In the genomic region with DNA sequence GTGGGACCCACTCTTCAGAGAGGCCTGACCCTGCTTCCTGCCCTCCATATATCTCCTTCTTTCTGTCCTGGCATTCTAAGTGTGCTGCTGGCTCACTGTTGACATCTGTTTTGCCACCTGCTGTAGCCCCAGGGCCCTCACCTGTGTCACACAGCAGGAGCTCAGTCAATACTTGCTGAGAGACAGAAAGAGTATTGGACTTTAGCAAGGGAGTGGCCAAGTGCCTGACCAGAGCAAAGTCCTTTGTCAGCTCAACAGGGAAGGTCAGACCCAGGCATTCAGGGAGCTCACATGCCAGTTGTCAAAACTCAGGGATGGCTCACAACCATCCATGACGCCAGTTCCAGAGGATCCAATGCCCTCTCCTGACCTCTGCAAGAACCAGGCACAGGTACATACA, we compare ENCODE assay signal across 22 mouse cellular contexts. TPM values are rescaled to one million over a fixed set of nuclear protein-coding genes. Genes with fewer than 3 reads are reported as not detected.
DNase-seq lines count a peak whose midpoint lies in the region; ATAC-seq and TF ChIP-seq lines count a peak whose summit lies in the region.
"Had no signal": no experiment of that assay in that cellular context is flagged by ENCODE, and none has a peak within 500 bp of the region (broad histone marks: within the 10 kb centered on the region; RNA-seq: fewer than 3 reads in every experiment).

No protein-coding gene starts in this region.

- H3K27ac ChIP-seq in kidney, adult 2 months (ENCODE audit: insufficient read depth, low read depth, low read length), result 0 out of 2 replicates have a peak overlapping the region, but pooled peaks have one; percentile 24
- H3K27ac ChIP-seq in kidney, embryonic 14.5 days (ENCODE audit: low read depth, low read length), result no peak overlapping the region
- H3K27ac ChIP-seq in intestine, embryonic 16.5 days (ENCODE audit: low read length), result peak overlapping the region; percentile 43; the same call in 1 of the 2 replicates
- no peak overlapping the region; the same call in 1 of the 2 replicates for H3K27ac ChIP-seq in liver, embryonic 14.5 days
- no peak overlapping the region; the same call in 1 of the 2 replicates for H3K27ac ChIP-seq in stomach, postnatal 0 days (replicated peaks)
- no peak overlapping the region for H3K27ac ChIP-seq in forebrain, postnatal 0 days (ENCODE audit: low read depth, low read length)
- H3K27ac ChIP-seq: embryonic facial prominence, embryonic 12.5 days; hindbrain, embryonic 15.5 days; midbrain, embryonic 10.5 days; neural tube, embryonic 13.5 days had no signal

- WGBS in kidney, adult 2 months, result 47% methylated on average over 1 of the region's 1 CpGs
- WGBS in kidney, embryonic 14.5 days, result 71% methylated on average over 1 of the region's 1 CpGs
- WGBS in intestine, embryonic 16.5 days, result 76% methylated on average over 1 of the region's 1 CpGs
- WGBS in liver, embryonic 14.5 days (ENCODE audit: insufficient replicate concordance), result 82% methylated on average over 1 of the region's 1 CpGs
- WGBS in stomach, postnatal 0 days, result 63% methylated on average over 1 of the region's 1 CpGs
- WGBS in forebrain, postnatal 0 days, result 92% methylated on average over 1 of the region's 1 CpGs

- H3K9ac ChIP-seq in kidney, embryonic 14.5 days (ENCODE audit: low read depth, low read length), result no peak overlapping the region
- no peak overlapping the region for H3K9ac ChIP-seq in intestine, embryonic 16.5 days (ENCODE audit: low read depth, low read length)
- H3K9ac ChIP-seq in liver, embryonic 14.5 days (replicated peaks), result no peak overlapping the region; the same call in 1 of the 2 replicates
- H3K9ac ChIP-seq in stomach, postnatal 0 days (ENCODE audit: low read length), result no peak overlapping the region
- no peak overlapping the region for H3K9ac ChIP-seq in forebrain, postnatal 0 days
- H3K9ac ChIP-seq: embryonic facial prominence, embryonic 12.5 days; hindbrain, embryonic 15.5 days; neural tube, embryonic 13.5 days had no signal

- TF ChIP-seq EP300 in liver, embryonic 14.5 days (IDR thresholded peaks at IDR 0.05; ENCODE audit: low read depth), result no peak
- no peak for TF ChIP-seq EP300 in stomach, postnatal 0 days (optimal IDR thresholded peaks at IDR 0.05)

- DNase-seq in kidney, adult 2 months, result peak; percentile 85
- DNase-seq in liver, embryonic 14.5 days (ENCODE audit: low read depth in 3 of 3, low spot score in 3 of 3), result no peak
- peak; percentile 31 for DNase-seq in stomach, postnatal 0 days (ENCODE audit: low spot score)
- DNase-seq in ovary, postnatal 14 days (ENCODE audit: low spot score), result no peak
- DNase-seq in forebrain, postnatal 0 days, result no peak
- DNase-seq: B cell, adult 2 months; cerebellum, adult 8-10 months; gastrocnemius, postnatal 10 days; heart, postnatal 36 days; layer of hippocampus, postnatal 36 days; lung, adult 2 months; lung, postnatal 36 days; right cerebral cortex, postnatal 25 days; thymus, postnatal 36 days had no signal

- no peaks in the 10 kb centered on the region for H3K27me3 ChIP-seq in kidney, adult 2 months (replicated peaks; ENCODE audit: control insufficient read depth, insufficient read depth, low read length)
- H3K27me3 ChIP-seq in kidney, embryonic 14.5 days (ENCODE audit: control insufficient read depth, insufficient read depth, low read length), result no peaks in the 10 kb centered on the region
- no peaks in the 10 kb centered on the region for H3K27me3 ChIP-seq in intestine, embryonic 16.5 days (replicated peaks; ENCODE audit: control insufficient read depth, insufficient read depth, low read length)
- H3K27me3 ChIP-seq in liver, embryonic 14.5 days (ENCODE audit: control insufficient read depth, insufficient read depth, low read length), result no peaks in the 10 kb centered on the region
- no peaks in the 10 kb centered on the region for H3K27me3 ChIP-seq in stomach, postnatal 0 days (ENCODE audit: control insufficient read depth, insufficient read depth, low read length)
- no peaks in the 10 kb centered on the region for H3K27me3 ChIP-seq in forebrain, postnatal 0 days (ENCODE audit: insufficient read depth, low read length)
- H3K27me3 ChIP-seq: embryonic facial prominence, embryonic 12.5 days; hindbrain, embryonic 15.5 days; neural tube, embryonic 13.5 days had no signal

- TF ChIP-seq POLR2A in kidney, adult 2 months (IDR thresholded peaks at IDR 0.05; ENCODE audit: low read depth, low read length), result no peak

- TF ChIP-seq CTCF in kidney, adult 2 months (conservative IDR thresholded peaks at IDR 0.05; ENCODE audit: insufficient read depth, insufficient read length, low read depth, low read length), result no peak
- no peak for TF ChIP-seq CTCF in liver, embryonic 14.5 days (IDR thresholded peaks at IDR 0.05; ENCODE audit: low read depth)
- no peak for TF ChIP-seq CTCF in stomach, postnatal 0 days (IDR thresholded peaks at IDR 0.05; ENCODE audit: low read depth)
- no peak for TF ChIP-seq CTCF in forebrain, postnatal 0 days (IDR thresholded peaks at IDR 0.05; ENCODE audit: low read depth)

- no peaks in the 10 kb centered on the region for H3K36me3 ChIP-seq in kidney, adult 2 months (ENCODE audit: control insufficient read depth, insufficient read depth, low read length)
- no peaks in the 10 kb centered on the region for H3K36me3 ChIP-seq in kidney, embryonic 14.5 days (ENCODE audit: control insufficient read depth, insufficient read depth, low read length)
- no peaks in the 10 kb centered on the region for H3K36me3 ChIP-seq in intestine, embryonic 16.5 days (ENCODE audit: control insufficient read depth, insufficient read depth, low read length)
- H3K36me3 ChIP-seq in liver, embryonic 14.5 days (replicated peaks; ENCODE audit: control insufficient read depth, insufficient read depth, low read depth), result peaks cover 95% of the 10 kb centered on the region
- 0 out of 2 replicates have a peak, but pooled peaks cover 4% of the 10 kb centered on the region for H3K36me3 ChIP-seq in stomach, postnatal 0 days (ENCODE audit: control insufficient read depth, insufficient read depth, low read length)
- peaks cover 6% of the 10 kb centered on the region for H3K36me3 ChIP-seq in forebrain, postnatal 0 days (ENCODE audit: insufficient read depth)
- H3K36me3 ChIP-seq: embryonic facial prominence, embryonic 12.5 days had no signal

- H3K4me3 ChIP-seq in kidney, adult 2 months (ENCODE audit: insufficient read depth, low read depth, low read length), result no peak overlapping the region
- H3K4me3 ChIP-seq in kidney, embryonic 14.5 days (ENCODE audit: low read length), result no peak overlapping the region
- no peak overlapping the region for H3K4me3 ChIP-seq in intestine, embryonic 16.5 days (ENCODE audit: low read length)
- no peak overlapping the region for H3K4me3 ChIP-seq in liver, embryonic 14.5 days (ENCODE audit: insufficient read depth in 1 of 2, low read depth in 2 of 2, low read length in 2 of 2)
- H3K4me3 ChIP-seq in stomach, postnatal 0 days (ENCODE audit: low read depth, low read length), result no peak overlapping the region
- no peak overlapping the region for H3K4me3 ChIP-seq in forebrain, postnatal 0 days (ENCODE audit: low read depth, low read length)
- H3K4me3 ChIP-seq: embryonic facial prominence, embryonic 12.5 days; heart, embryonic 10.5 days; hindbrain, embryonic 15.5 days; midbrain, embryonic 10.5 days; neural tube, embryonic 13.5 days had no signal

- ATAC-seq in kidney, embryonic 14.5 days (ENCODE audit: low FRiP score, low TSS enrichment), result no peak
- ATAC-seq in intestine, embryonic 16.5 days, result peak; percentile 91
- ATAC-seq in liver, embryonic 14.5 days (ENCODE audit: insufficient read depth), result no peak
- ATAC-seq in stomach, postnatal 0 days (ENCODE audit: low FRiP score, low TSS enrichment), result peak; percentile 76
- no peak for ATAC-seq in forebrain, postnatal 0 days
- ATAC-seq: activated CD4-positive, CD25-positive, alpha-beta regulatory T cell, adult 4 months had no signal

- H3K4me2 ChIP-seq in kidney, embryonic 14.5 days (replicated peaks; ENCODE audit: low read depth, low read length), result no peak overlapping the region
- no peak overlapping the region; the same call in 1 of the 2 replicates for H3K4me2 ChIP-seq in intestine, embryonic 16.5 days (ENCODE audit: low read depth, low read length)
- peak overlapping the region; percentile 0; the same call in 1 of the 2 replicates for H3K4me2 ChIP-seq in liver, embryonic 14.5 days (ENCODE audit: low read depth)
- H3K4me2 ChIP-seq in stomach, postnatal 0 days (replicated peaks; ENCODE audit: low read depth), result no peak overlapping the region
- H3K4me2 ChIP-seq in forebrain, postnatal 0 days (ENCODE audit: low read depth), result no peak overlapping the region
- H3K4me2 ChIP-seq: embryonic facial prominence, embryonic 12.5 days; hindbrain, embryonic 15.5 days; neural tube, embryonic 13.5 days had no signal

- H3K4me1 ChIP-seq in kidney, adult 2 months (ENCODE audit: control insufficient read depth, insufficient read depth, low read length), result no peaks in the 10 kb centered on the region
- H3K4me1 ChIP-seq in kidney, embryonic 14.5 days (ENCODE audit: control insufficient read depth, insufficient read depth, low read length), result 0 out of 2 replicates have a peak, but pooled peaks cover 4% of the 10 kb centered on the region
- peaks cover 8% of the 10 kb centered on the region for H3K4me1 ChIP-seq in intestine, embryonic 16.5 days (ENCODE audit: control insufficient read depth, insufficient read depth, low read length)
- peaks cover 27 to 40% of the 10 kb centered on the region in 2 experiments for H3K4me1 ChIP-seq in liver, embryonic 14.5 days (replicated peaks; ENCODE audit: control insufficient read depth in 2 of 2, insufficient read depth in 2 of 2, low read length in 1 of 2)
- H3K4me1 ChIP-seq in stomach, postnatal 0 days (replicated peaks; ENCODE audit: control insufficient read depth, insufficient read depth), result no peaks in the 10 kb centered on the region
- no peaks in the 10 kb centered on the region for H3K4me1 ChIP-seq in forebrain, postnatal 0 days (ENCODE audit: insufficient read depth)
- H3K4me1 ChIP-seq: embryonic facial prominence, embryonic 12.5 days; hindbrain, embryonic 15.5 days; midbrain, embryonic 10.5 days; neural tube, embryonic 13.5 days had no signal

- no peaks in the 10 kb centered on the region for H3K9me3 ChIP-seq in kidney, embryonic 14.5 days (ENCODE audit: control insufficient read depth, low read length)
- H3K9me3 ChIP-seq in intestine, embryonic 16.5 days (ENCODE audit: control insufficient read depth, low read length), result no peaks in the 10 kb centered on the region
- no peaks in the 10 kb centered on the region for H3K9me3 ChIP-seq in liver, embryonic 14.5 days (ENCODE audit: control insufficient read depth, low read length)
- H3K9me3 ChIP-seq in stomach, postnatal 0 days (ENCODE audit: control insufficient read depth, low read length), result no peaks in the 10 kb centered on the region
- H3K9me3 ChIP-seq in forebrain, postnatal 0 days (ENCODE audit: low read length), result no peaks in the 10 kb centered on the region
- H3K9me3 ChIP-seq: embryonic facial prominence, embryonic 12.5 days; heart, embryonic 10.5 days; hindbrain, embryonic 15.5 days; midbrain, embryonic 10.5 days; neural tube, embryonic 13.5 days had no signal

RNA-seq across cellular contexts. Expression of a gene that starts 9.4 kb away (rescaled TPM):
- polyA plus RNA-seq in kidney, adult 2 months (2012; rRNA removed), result 16.4 and 16.5 TPM in 2 replicates
- 9.1 and 17.1 TPM in 2 replicates for polyA plus RNA-seq in kidney, embryonic 14.5 days (2014; fragmentation: Nextera tagmentation; extraction: Ambion mirVana)
- 18.7 and 19.7 TPM in 2 replicates for polyA plus RNA-seq in intestine, embryonic 16.5 days (2015; fragmentation: Nextera tagmentation; extraction: Ambion mirVana)
- 71.8 and 83.0 TPM in 2 replicates for polyA plus RNA-seq in liver, embryonic 14.5 days (2012; rRNA removed)
- polyA plus RNA-seq in liver, embryonic 14.5 days (2014; fragmentation: Nextera tagmentation; extraction: Ambion mirVana), result 129 and 144 TPM in 2 replicates
- polyA plus RNA-seq in stomach, postnatal 0 days (2015; fragmentation: Nextera tagmentation; extraction: Ambion mirVana), result 14.7 and 15.2 TPM in 2 replicates
- 33.7 and 35.4 TPM in 2 replicates for total RNA-seq in forebrain, postnatal 0 days (2014; rRNA removed)
- 8.3 and 10.4 TPM in 2 replicates for polyA plus RNA-seq in forebrain, postnatal 0 days (2015; fragmentation: Nextera tagmentation; extraction: Ambion mirVana)

RNA-seq across cellular contexts. Expression of a gene that starts 24.4 kb away (rescaled TPM):
- 7.9 and 8.7 TPM in 2 replicates for polyA plus RNA-seq in kidney, adult 2 months (2012; rRNA removed)
- polyA plus RNA-seq in kidney, embryonic 14.5 days (2014; fragmentation: Nextera tagmentation; extraction: Ambion mirVana), result 31.8 and 55.0 TPM in 2 replicates
- 24.4 and 26.4 TPM in 2 replicates for polyA plus RNA-seq in intestine, embryonic 16.5 days (2015; fragmentation: Nextera tagmentation; extraction: Ambion mirVana)
- 13.7 and 17.6 TPM in 2 replicates for polyA plus RNA-seq in liver, embryonic 14.5 days (2012; rRNA removed)
- polyA plus RNA-seq in liver, embryonic 14.5 days (2014; fragmentation: Nextera tagmentation; extraction: Ambion mirVana), result 23.3 and 27.8 TPM in 2 replicates
- 8.2 and 8.5 TPM in 2 replicates for polyA plus RNA-seq in stomach, postnatal 0 days (2015; fragmentation: Nextera tagmentation; extraction: Ambion mirVana)
- total RNA-seq in forebrain, postnatal 0 days (2014; rRNA removed), result 21.9 and 31.8 TPM in 2 replicates
- 16.4 and 17.3 TPM in 2 replicates for polyA plus RNA-seq in forebrain, postnatal 0 days (2015; fragmentation: Nextera tagmentation; extraction: Ambion mirVana)

RNA-seq across cellular contexts. Expression of a gene that starts 47.7 kb away (rescaled TPM):
- 20.4 and 22.2 TPM in 2 replicates for polyA plus RNA-seq in kidney, adult 2 months (2012; rRNA removed)
- 29.6 and 53.3 TPM in 2 replicates for polyA plus RNA-seq in kidney, embryonic 14.5 days (2014; fragmentation: Nextera tagmentation; extraction: Ambion mirVana)
- 27.8 and 32.7 TPM in 2 replicates for polyA plus RNA-seq in intestine, embryonic 16.5 days (2015; fragmentation: Nextera tagmentation; extraction: Ambion mirVana)
- 21.1 and 21.2 TPM in 2 replicates for polyA plus RNA-seq in liver, embryonic 14.5 days (2012; rRNA removed)
- polyA plus RNA-seq in liver, embryonic 14.5 days (2014; fragmentation: Nextera tagmentation; extraction: Ambion mirVana), result 28.7 and 32.6 TPM in 2 replicates
- polyA plus RNA-seq in stomach, postnatal 0 days (2015; fragmentation: Nextera tagmentation; extraction: Ambion mirVana), result 18.0 and 21.0 TPM in 2 replicates
- 33.3 and 39.8 TPM in 2 replicates for total RNA-seq in forebrain, postnatal 0 days (2014; rRNA removed)
- 24.4 and 26.7 TPM in 2 replicates for polyA plus RNA-seq in forebrain, postnatal 0 days (2015; fragmentation: Nextera tagmentation; extraction: Ambion mirVana)

RNA-seq across cellular contexts. Expression of a gene that starts 47.8 kb away (rescaled TPM):
- 3.3 and 3.5 TPM in 2 replicates for polyA plus RNA-seq in kidney, adult 2 months (2012; rRNA removed)
- polyA plus RNA-seq in kidney, embryonic 14.5 days (2014; fragmentation: Nextera tagmentation; extraction: Ambion mirVana), result 4.8 and 10.2 TPM in 2 replicates
- polyA plus RNA-seq in intestine, embryonic 16.5 days (2015; fragmentation: Nextera tagmentation; extraction: Ambion mirVana), result 3.9 TPM in 2 replicates
- polyA plus RNA-seq in liver, embryonic 14.5 days (2012; rRNA removed), result 4.3 and 4.9 TPM in 2 replicates
- polyA plus RNA-seq in liver, embryonic 14.5 days (2014; fragmentation: Nextera tagmentation; extraction: Ambion mirVana), result 2.9 and 3.6 TPM in 2 replicates
- polyA plus RNA-seq in stomach, postnatal 0 days (2015; fragmentation: Nextera tagmentation; extraction: Ambion mirVana), result 1.2 and 1.6 TPM in 2 replicates
- total RNA-seq in forebrain, postnatal 0 days (2014; rRNA removed), result 12.7 and 14.8 TPM in 2 replicates
- 1.2 and 1.8 TPM in 2 replicates for polyA plus RNA-seq in forebrain, postnatal 0 days (2015; fragmentation: Nextera tagmentation; extraction: Ambion mirVana)

Comparison
In these comparisons a context has a peak if more than half of its experiments do, and no peak if none do; other contexts are left out.
1. H3K27ac ChIP-seq: peak in kidney, adult 2 months (single experiment) and intestine, embryonic 16.5 days (single experiment); none in kidney, embryonic 14.5 days (single experiment), liver, embryonic 14.5 days (single experiment), stomach, postnatal 0 days (single experiment) and forebrain, postnatal 0 days (single experiment).
2. DNase-seq: peak in kidney, adult 2 months (single experiment) and stomach, postnatal 0 days (single experiment); none in liver, embryonic 14.5 days (0 of 3), ovary, postnatal 14 days (single experiment) and forebrain, postnatal 0 days (single experiment).
3. ATAC-seq: peak in intestine, embryonic 16.5 days (single experiment) and stomach, postnatal 0 days (single experiment); none in kidney, embryonic 14.5 days (single experiment), liver, embryonic 14.5 days (single experiment) and forebrain, postnatal 0 days (single experiment).